Mouse (Mus musculus): ENCODE data around the gene Vps29.

DNA sequence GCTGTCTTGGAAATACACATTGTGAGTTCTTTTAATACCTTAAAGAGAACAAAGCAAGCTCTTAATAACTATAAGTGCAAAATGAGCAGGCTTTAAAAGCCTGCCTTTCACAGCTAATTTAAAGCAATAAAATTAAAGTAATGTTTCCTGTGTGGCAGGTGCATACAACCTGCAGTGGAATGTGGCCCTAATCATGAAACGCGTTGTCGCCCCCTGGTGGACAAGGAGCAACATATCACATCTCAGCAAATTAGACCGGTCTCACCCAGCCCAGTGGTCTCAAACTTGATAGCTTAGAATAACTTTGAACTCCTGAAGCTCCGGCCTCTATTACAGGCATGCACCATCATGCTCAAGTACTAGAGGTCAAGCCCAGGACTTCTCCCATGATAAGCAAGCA is 9.9 kb upstream of the Vps29 start:
- TF ChIP-seq CTCF (IDR thresholded peaks at IDR 0.05; ENCODE audit: extremely low read depth, insufficient read depth, low read length): peak; percentile 87
- TF ChIP-seq POLR2A (IDR thresholded peaks at IDR 0.05; ENCODE audit: extremely low read depth, insufficient read depth, low read length): no peak
